In the genomic region with DNA sequence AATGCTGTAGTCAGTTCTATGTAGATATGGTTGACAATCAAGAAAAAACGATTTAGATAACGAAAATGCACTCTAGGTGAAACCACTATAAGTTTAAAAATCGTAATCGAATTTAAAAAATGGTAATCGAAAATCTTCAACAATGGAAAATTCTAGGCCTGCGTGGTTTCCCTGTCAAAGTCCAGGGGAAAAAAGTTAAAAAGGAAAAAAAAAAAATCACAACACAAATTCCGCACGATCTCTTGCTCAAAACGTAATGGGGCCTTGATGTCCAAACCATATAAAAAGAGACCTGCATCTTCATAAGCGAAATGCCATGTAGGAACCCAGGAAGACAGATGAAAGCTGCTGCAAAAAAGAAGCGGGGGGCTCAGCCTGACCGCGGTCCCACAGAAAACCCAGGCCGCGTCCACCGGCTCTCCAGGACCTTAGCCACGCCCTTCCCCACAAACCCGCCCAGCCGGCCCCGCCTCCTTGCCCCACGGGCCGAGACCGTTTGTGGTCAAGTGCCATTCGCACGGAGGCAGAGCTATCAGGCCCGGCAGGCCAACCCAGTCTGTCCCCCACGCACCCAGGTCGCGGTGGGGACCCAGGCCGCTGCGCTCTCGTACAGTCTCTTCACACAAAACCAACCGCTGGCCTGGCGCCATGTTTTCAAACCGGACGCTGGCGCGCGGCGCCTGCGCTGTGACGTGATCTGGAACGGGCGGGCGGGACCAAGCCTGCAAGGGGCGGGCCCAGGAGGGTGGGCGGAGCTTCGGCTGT, we compare ENCODE assay signal across 8 mouse cellular contexts. TPM values are rescaled to one million over a fixed set of nuclear protein-coding genes. Genes with fewer than 3 reads are reported as not detected.
DNase-seq lines count a peak whose midpoint lies in the region; ATAC-seq and TF ChIP-seq lines count a peak whose summit lies in the region.

A gene (minus strand): TSS at position 687 of the 765 bp plus-strand sequence.

- CTCF ChIA-PET in Patski (lab: Charles Lee), result no interaction called here

- peak within 1 kb of the TSS; percentile 55 for H3K4me2 ChIP-seq in hindbrain, embryonic 12.5 days (replicated peaks)

- no peaks in the 10 kb centered on the region for H3K9me3 ChIP-seq in hindbrain, embryonic 12.5 days (replicated peaks)

- peak within 1 kb of the TSS; percentile 89 for H3K4me3 ChIP-seq in hindbrain, embryonic 12.5 days

- WGBS in hindbrain, embryonic 12.5 days, result 4% methylated on average over 48 of the region's 48 CpGs

- H3K36me3 ChIP-seq in hindbrain, embryonic 12.5 days, result peaks cover 11% of the 10 kb centered on the region; the same call in 1 of the 2 replicates

- H3K27me3 ChIP-seq in Patski, result no peaks in the 10 kb centered on the region
- H3K27me3 ChIP-seq in hindbrain, embryonic 12.5 days, result no peaks in the 10 kb centered on the region

- peak within 1 kb of the TSS; percentile 80 for H3K27ac ChIP-seq in hindbrain, embryonic 12.5 days

- in situ Hi-C loops in Patski (cut with MboI; ENCODE audit: low pct_unique_long_range_greater_than_20kb), result no loop called here

- peak within 1 kb of the TSS; percentile 73 for H3K9ac ChIP-seq in hindbrain, embryonic 12.5 days

- H3K4me1 ChIP-seq in hindbrain, embryonic 12.5 days, result no peaks in the 10 kb centered on the region

- peak; percentile 30 for DNase-seq in Patski (ENCODE audit: low read depth, low spot score)
- DNase-seq in cerebellum, postnatal 14 days, result peak; percentile 94 to 97
- DNase-seq in frontal cortex, postnatal 14 days (ENCODE audit: low spot score in 2 of 2), result peak; percentile 74 to 88
- DNase-seq in layer of hippocampus, postnatal 10 days (ENCODE audit: low spot score in 2 of 2), result peak; percentile 94 to 95
- DNase-seq in lung, postnatal 10 days, result peak; percentile 93
- DNase-seq in ovary, postnatal 14 days (ENCODE audit: low spot score), result peak; percentile 92
- DNase-seq in thymus, postnatal 10 days (ENCODE audit: low spot score in 2 of 2), result peak; percentile 86 to 94

- peak; percentile 95 for ATAC-seq in Patski
- ATAC-seq in hindbrain, embryonic 12.5 days (ENCODE audit: low FRiP score), result peak; percentile 97

- POLR2A ChIA-PET in Patski (lab: Charles Lee), result no interaction called here

- TF ChIP-seq CTCF in Patski (IDR thresholded peaks at IDR 0.05), result no peak

RNA-seq across cellular contexts. Expression of the gene that starts here (rescaled TPM):
- polyA plus RNA-seq in Patski (2021), result 16.2 TPM
- 14.0 and 16.0 TPM in 2 replicates for polyA plus RNA-seq in hindbrain, embryonic 12.5 days (2016; fragmentation: Nextera tagmentation; extraction: Ambion mirVana)
- total RNA-seq in layer of hippocampus, postnatal 10 days (2021), result 1 to 10 TPM; 1.9 to 2.7 TPM

Comparison
In these comparisons a context has a peak if more than half of its experiments do, and no peak if none do; other contexts are left out.
1. Peak in every context shown above with its lines: DNase-seq, ATAC-seq, H3K4me3 ChIP-seq and H3K27ac ChIP-seq.
2. DNase-seq: peak in every context shown above with its lines; median percentile 96 in cerebellum, postnatal 14 days; 94 in layer of hippocampus, postnatal 10 days; 93 in lung, postnatal 10 days; 92 in ovary, postnatal 14 days; 90 in thymus, postnatal 10 days; 81 in frontal cortex, postnatal 14 days; 30 in Patski.